Mouse (Mus musculus) CD4-positive, CD25-positive, alpha-beta regulatory T cell, adult 2 months (primary cell): ENCODE results near the gene Ddx43.

ENCODE experiments used
- DNase-seq: peaks from one replicate; pipeline ENCODE4 v3.0.0-alpha.2; 2012; ENCODE audit warnings: low read depth, low spot score

Ddx43 gene

DNA sequence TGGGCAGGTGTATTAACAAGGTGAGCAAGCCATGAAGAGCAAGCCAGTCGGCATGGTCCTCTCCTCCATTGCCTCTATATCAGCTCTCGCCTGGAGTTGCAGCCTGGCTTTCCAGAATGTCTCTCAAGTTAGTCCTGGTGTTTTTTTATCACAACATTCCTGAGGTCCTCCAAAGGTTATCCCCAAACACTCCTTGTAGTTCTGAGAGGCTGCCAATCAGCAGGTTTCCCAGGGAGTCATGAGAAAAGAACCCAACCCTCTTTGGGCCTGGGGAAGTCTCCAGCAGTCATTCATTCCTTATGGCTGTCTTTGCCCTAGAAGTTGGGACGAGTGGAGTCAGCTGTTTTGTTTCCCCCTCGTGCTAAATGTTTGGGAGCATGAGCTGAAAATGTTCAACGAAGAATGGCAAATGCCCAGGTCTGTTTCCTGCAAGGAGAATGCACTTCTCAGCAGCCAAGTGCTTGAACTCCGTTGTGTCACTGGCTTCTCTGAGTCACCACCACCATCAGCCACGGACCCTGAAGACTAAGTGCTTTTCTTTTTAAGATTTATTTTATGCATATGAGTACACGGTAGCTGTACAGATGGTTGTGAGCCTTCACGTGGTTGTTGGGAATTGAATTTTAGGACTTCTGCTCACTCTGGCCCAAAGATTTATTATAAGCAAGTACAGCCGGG lies 22.6 kb upstream of the Ddx43 start:
- DNase-seq = no peak

DNA sequence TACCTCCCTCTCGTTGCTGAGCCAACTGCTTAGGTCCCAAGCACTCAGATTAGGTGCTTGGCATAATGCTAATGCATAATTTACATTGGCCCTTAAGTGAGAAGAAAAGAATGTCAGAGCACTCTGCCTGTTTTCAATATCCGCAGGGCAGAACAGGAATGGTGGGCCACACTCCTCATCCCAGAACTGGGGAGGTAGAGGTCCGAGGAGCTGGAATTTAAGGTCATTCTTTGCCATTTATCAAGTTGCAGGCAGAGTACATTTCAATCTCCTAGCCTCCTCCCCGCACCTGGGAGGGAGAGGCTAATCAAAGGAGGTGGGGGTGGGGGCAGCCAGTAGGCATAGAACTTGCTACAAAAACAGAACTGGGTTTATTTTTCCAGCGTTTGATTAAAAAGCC lies 21.2 kb upstream of the Ddx43 start:
- DNase-seq = no peak

DNA sequence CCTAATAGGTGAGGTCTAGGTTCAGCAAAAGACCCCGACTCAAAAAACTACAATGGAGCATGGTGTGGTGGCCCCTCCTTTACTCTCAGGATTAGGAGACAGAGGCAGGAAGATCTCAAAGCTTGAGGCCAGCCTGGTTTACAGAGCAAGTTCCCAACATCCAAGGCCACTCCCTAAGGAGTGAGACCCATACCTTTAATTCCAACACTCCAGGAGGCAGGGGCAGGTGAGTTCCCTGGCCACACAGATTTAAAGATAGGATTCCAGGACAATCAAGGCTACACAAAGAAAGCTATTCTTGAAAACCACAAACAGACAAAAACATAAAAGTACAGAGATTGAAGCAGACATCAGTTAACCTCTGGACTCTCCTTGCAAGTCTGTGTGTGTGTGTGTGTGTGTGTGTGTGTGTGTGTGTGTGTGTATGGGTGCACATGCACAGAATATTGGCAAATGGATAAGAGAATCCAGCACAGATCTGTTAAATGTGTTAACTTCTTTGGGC lies 20.6 kb upstream of the Ddx43 start:
- no peak for DNase-seq

- no peak for DNase-seq
Measured at GRCm38 (mm10) chr9:78375486-78375885, 20.1 kb upstream of the Ddx43 start.

DNA sequence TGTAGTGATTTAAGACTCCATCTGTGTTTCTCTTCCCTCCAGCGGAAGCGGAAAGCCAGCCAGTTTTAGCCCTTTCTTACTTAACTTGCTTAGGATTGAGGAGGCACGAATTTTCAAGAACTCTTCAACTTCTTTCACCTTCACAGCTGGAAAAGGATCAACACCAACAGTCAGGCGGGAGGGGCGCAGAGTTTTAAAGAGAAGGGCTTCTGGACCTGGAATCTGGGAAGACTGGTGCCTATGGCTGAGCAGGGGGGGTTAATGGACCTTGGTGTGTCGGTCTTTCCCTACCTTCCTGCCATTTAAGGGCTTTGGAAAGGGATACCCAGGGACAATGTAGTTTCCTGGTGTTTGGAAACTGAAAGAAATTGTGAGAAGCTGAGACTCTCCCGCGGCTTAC lies 18.0 kb upstream of the Ddx43 start:
- DNase-seq = no peak

DNA sequence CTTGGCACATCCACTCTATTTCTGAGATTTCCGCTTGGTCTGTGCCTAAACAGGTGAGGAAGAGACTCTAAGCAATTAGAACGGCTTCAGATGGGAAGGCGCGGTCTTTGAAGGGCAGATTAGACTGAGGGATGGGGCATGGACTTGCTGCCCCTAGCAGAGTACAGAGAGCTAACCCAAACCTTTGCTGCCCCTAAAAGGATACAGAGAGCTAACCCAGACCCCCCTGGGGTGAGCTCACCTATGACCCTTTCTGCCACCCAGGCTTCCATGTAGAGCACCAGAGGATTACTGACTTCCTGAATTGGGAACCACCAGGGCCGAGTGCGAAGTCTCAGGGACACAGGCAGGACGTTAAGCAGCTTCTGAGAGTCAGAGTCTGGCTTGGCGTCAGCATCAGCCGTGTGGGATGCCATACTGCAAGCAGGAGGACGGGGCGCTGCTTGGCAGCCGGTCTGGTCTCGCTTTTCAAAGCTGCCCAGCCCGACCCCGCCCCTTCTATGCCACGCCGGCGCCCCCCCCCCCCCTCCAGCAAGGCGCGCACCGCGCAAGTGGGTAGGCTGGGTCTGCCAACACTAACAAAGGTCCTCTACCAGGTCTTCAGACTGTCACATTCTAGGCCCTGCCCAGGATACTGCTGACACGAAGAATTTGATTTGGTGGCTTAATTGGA lies 17.3 kb upstream of the Ddx43 start, which contains the start of gene Ooep:
Ooep (minus strand) TSS at position 613 of the 673 bp plus-strand sequence.
- DNase-seq = peak; percentile 33

DNA sequence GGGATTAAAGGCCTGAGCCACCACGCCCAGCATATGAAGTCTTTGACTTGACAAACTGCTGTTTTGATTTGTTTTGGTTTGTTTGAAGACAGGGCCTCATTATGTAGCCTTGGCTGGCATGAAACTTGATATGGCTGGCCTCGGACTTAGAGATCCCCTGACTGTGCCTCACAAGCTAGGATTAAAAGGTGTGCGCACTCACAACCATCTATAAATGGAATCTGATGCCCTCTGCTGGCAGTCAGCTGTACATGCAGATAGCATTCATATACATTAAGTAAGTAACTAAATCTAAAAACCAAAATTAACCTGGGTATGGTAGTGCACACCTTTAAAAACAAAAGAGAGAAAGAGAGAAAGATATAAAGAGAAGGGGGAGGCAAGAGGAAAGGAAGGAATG lies 9.7 kb upstream of the Ddx43 start:
- peak; percentile 25 for DNase-seq

- no peak for DNase-seq
Measured at GRCm38 (mm10) chr9:78386947-78387346, 8.6 kb upstream of the Ddx43 start.

DNA sequence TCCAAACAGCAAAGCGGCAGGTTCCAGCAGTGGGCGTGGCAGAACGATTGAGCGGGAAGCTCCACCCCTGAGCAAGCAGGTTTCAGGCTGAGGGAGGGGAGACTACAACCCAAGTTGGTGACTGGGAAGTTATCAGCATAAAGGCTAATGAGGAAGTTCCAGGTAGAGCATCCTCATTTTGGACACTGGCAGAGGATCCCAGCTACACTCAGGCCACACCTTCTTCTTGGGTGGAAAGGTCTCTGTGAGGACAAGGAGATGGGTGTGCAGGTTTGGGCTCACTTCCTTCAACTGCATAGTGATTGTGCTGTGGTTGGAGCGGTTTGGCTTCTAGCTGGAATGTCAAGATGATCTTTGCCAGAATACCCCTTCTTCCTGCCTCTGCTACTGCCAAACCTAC lies 5.6 kb upstream of the Ddx43 start:
- DNase-seq = no peak

- no peak for DNase-seq
Measured at GRCm38 (mm10) chr9:78393741-78394140, 1.8 kb upstream of the Ddx43 start.

DNA sequence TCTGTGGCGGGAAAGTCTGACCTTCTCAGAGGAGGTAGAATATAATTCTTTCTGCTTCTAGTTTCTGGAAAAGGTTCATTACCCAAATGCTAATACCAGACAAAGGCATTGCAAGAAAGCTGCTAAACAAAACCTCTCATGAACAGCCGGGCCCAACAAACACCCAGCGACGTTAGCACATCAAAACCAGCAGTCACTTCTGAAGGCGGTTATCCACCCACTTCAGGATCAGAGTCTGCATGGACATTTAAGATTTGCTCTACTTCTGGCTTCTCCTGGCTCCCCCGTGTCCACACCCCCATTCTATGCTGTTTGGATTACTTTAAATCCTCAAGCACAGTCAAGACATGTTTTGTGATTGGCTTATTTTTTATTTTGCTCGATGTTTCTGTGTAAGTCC lies 975 bp upstream of the Ddx43 start:
- no peak for DNase-seq

GRCm38 (mm10) chr9:78395244-78395629 lies 340 bp upstream of the Ddx43 start:
- DNase-seq = no peak

DNA sequence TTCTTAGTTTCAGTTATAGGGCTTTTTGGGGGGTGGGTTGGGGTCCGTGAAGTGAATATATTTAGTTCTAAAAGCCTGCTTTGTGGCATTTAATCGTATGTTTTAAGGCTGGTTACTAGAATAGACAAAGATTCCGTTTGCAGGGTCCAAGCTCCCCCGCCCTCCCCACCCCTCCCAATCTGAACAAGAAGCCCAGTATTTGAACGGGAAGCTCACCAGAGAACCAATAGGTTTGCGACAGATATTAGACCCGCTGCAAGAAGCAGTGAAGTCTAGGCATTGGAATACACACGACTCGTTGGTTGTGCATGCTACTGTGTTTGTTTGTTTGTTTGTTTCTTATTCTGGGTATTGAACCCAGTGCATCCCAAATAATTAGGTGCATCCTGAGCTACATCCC lies 940 bp downstream of the Ddx43 start:
- no peak for DNase-seq

DNA sequence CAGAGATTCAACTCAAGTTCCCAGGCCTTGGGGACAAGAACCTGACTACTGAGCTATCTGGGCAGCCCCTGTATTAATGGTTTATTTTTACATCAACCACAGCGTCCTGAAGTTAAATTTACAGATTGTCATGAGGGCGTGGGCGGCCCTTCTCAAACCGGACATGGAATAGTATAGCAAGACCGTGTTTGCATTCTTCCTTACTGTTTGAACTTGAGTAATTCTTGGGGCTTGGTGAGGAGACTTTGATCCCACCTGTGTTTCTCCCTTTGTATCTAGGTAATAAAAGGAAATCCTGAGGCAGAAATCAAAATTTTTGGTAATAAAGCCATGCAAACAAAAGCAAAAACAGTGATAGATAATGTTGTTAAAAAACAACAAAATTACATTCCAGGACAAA lies 5.0 kb downstream of the Ddx43 start:
- DNase-seq = no peak

- DNase-seq = peak; percentile 29
Measured at GRCm38 (mm10) chr9:78401596-78401995, 6.0 kb downstream of the Ddx43 start.

DNA sequence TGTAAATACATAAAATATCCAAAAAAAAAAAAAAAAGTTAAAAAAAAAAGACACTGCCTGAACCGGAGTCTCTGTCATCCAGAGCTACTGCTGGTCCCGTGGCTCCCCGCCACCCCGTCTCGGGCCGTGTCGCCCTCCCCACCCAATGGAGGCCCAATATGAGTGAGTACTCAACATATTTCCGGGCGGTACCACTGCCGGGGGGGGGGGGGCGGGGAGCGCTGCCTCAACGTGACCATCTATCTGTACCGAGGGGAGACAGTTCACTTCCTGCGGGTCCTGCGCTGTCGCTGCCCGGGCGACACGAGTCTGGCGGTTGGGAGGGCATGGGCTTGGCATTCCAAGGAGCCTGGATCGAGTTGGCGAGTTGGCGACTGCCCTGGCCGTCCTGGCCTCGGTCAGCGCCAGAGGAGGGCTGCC lies 31.8 kb downstream of the Ddx43 start:
- DNase-seq = peak; percentile 78

- peak; percentile 19 for DNase-seq
Measured at GRCm38 (mm10) chr9:78428185-78428584, 32.6 kb downstream of the Ddx43 start.

DNA sequence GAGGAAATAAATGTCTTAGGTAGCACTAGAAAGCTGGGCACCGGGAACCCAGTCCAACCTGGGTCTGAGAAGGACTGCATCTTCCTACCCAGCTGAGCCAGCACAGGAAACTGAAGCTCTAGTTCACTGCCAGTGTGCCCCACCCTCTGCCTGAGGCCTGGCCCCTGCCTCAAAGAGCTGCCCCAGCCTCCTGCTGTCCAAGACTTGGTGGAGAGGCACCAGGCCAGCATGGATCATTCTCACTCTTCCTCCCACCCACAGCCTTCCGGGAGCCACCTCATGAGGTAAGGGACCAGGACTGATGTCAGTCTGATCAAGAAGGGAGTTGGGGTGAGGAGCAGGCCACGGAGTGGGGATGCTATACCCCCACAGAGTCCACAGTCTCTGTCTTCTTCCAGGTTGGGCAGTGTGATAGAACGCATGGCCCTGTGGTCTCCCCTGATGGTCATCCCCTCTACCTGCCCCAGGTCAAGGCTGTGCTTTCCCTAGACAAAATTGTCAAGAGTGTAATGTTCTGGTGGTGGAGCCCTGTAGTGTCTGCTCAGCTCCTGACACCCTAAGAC lies 33.4 kb downstream of the Ddx43 start:
- DNase-seq = no peak

GRCm38 (mm10) chr9:78429551-78429950 lies 34.0 kb downstream of the Ddx43 start:
- no peak for DNase-seq

- no peak for DNase-seq
Measured at GRCm38 (mm10) chr9:78430486-78430885, 34.9 kb downstream of the Ddx43 start.

DNA sequence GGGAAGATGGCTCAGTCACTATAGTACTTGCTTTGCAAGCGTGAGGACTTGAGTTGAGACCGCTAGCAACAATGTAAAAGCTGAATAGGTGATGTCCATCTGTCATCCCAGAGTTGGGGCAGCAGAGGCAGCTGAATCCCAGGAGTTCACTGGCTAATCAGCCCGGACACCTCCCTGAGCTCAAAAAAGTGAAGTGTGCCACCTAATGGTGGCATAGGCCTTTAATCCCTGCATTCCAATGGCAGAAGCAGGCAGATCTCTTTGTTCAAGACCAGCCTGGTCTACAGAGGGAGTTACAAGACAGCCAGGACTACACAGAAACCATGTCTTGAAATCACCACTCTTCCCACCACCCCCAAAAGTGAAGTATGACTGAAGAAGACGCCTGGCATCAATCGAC lies 36.9 kb downstream of the Ddx43 start:
- DNase-seq = no peak

GRCm38 (mm10) chr9:78439426-78439825 lies 43.8 kb downstream of the Ddx43 start:
- no peak for DNase-seq

DNA sequence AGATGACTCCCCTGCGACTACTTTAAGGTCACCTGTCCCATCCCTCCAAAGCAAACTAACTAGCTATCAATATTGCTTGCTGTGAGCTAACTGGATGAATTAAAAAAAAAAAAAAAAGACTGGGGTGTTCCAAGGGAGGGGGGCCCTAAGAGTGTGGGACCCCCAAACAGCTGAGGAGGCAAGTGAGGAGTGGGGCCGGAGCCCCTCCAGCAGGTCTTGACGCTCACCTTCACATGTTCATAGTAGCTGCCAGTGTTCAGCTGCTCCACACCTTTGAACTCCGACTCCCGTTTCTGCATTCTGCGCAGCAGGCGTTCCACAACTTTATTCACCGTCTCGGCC lies 46.6 kb downstream of the Ddx43 start:
- no peak for DNase-seq
